Comparison of ENCODE assay signal across 25 mouse cellular contexts in the genomic region with DNA sequence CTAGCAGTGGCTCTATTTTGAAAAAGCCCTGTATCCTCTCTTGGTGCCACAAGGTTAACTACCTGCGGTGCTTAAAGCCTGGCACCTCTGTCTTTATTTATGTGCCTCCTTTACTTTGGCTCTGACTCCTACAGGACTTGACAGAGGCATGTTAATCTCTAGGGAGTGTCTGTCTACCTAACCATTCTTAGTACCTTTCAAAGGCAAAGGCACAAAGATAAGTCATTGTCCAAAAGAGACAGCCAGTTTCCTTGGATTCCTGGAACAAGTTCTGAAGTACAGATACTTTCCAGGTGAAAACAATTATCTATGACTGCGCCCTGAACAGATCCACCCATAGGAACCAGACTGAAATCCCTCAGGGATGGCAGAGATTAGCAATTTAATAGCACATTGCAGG.
DNase-seq lines count a peak whose midpoint lies in the region; ATAC-seq and TF ChIP-seq lines count a peak whose summit lies in the region.
"Had no signal": no experiment of that assay in that cellular context is flagged by ENCODE, and none has a peak within 500 bp of the region (broad histone marks: within the 10 kb centered on the region; RNA-seq: fewer than 3 reads in every experiment).

No protein-coding gene starts in this region.

- H3K4me2 ChIP-seq in midbrain, postnatal 0 days (ENCODE audit: low read depth, low read length, poor library complexity, severe bottlenecking), result no peak overlapping the region

- 92% methylated on average over 2 of the region's 2 CpGs for WGBS in midbrain, postnatal 0 days

- DNase-seq in ES-CJ7 (ENCODE audit: low read depth, low spot score) (peak; percentile 52), R1 (ENCODE audit: low read depth, low spot score) (peak; percentile 76), ZHBTc4 (ENCODE audit: low read depth, low spot score) (peak; percentile 74)
- no peak for DNase-seq in adrenal gland, adult 18-20 months (ENCODE audit: low spot score in 2 of 2)
- DNase-seq in midbrain, postnatal 0 days (ENCODE audit: low spot score), result no peak
- no peak for DNase-seq in layer of hippocampus, adult 18-20 months (ENCODE audit: low spot score in 2 of 2)
- DNase-seq: adrenal gland, adult 2 months; adrenal gland, adult 8-10 months; adrenal gland, postnatal 10 days; adrenal gland, postnatal 14 days; adrenal gland, postnatal 25 days; adrenal gland, postnatal 36 days; B cell, adult 2 months; cerebellum, adult 11 months; cerebellum, adult 11-12 months; cerebellum, adult 18-20 months; cerebellum, adult 2 months; cerebellum, adult 8-10 months; cerebellum, adult 9-10 months; cerebellum, adult 9-11 months had no signal

- no peaks in the 10 kb centered on the region for H3K36me3 ChIP-seq in midbrain, postnatal 0 days (ENCODE audit: insufficient read depth, low read length)
- H3K36me3 ChIP-seq: G1E had no signal

- no peak for ATAC-seq in midbrain, postnatal 0 days (ENCODE audit: low FRiP score)
- ATAC-seq: activated CD4-positive, CD25-positive, alpha-beta regulatory T cell, adult 4 months; CD4-positive, CD25-positive, alpha-beta regulatory T cell, adult 4 months; Patski had no signal

- H3K27ac ChIP-seq in midbrain, postnatal 0 days (ENCODE audit: low read depth, low read length), result no peak overlapping the region

- H3K9ac ChIP-seq in midbrain, postnatal 0 days (replicated peaks; ENCODE audit: low read length, poor library complexity, severe bottlenecking), result no peak overlapping the region

- H3K4me3 ChIP-seq in midbrain, postnatal 0 days (ENCODE audit: low read depth, low read length), result no peak overlapping the region

- TF ChIP-seq CTCF in midbrain, postnatal 0 days (IDR thresholded peaks at IDR 0.05), result no peak

- no peaks in the 10 kb centered on the region for H3K27me3 ChIP-seq in midbrain, postnatal 0 days (ENCODE audit: insufficient read depth, low read length)
- H3K27me3 ChIP-seq: CH12.LX, Patski had no signal

- no peaks in the 10 kb centered on the region for H3K4me1 ChIP-seq in midbrain, postnatal 0 days (ENCODE audit: insufficient read depth, low read length)

- H3K9me3 ChIP-seq in midbrain, postnatal 0 days (ENCODE audit: low read length), result peaks cover 5% of the 10 kb centered on the region
- H3K9me3 ChIP-seq: G1E had no signal

Comparison
In these comparisons a context has a peak if more than half of its experiments do, and no peak if none do; other contexts are left out.
1. DNase-seq: peak in ES-CJ7 (single experiment), R1 (single experiment) and ZHBTc4 (single experiment); none in adrenal gland, adult 18-20 months (0 of 2), midbrain, postnatal 0 days (single experiment) and layer of hippocampus, adult 18-20 months (0 of 2).